Mouse (Mus musculus): Measurements from ENCODE around the gene Xxylt1.

Xxylt1 gene

DNA sequence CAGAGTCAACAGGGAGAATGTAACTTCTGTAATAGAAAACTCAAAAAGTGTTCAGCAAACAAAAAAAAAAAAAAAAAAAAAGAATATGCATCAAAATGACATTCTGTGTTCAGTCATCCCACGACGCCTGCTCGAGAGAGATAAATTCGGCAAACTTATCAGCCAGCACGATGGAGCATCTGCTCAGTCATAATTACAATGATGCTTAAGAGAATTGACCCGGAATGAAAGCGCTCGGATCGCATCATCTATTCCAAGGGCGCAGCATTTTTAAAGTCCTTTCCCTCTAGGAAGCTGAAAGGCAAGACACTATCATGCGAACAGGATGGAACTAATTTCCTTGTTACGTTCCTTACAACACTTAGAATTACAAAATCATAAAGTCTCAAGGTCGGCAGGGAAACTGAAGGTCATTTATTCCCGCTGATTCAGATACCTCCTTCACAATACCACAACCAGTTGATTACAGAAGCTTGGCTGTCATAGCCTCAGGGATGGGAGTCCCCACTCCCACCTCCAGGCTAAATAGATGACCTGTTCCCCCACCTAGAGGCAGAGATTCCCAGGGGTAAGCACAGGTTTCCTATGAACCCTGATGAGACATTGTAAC is 165.5 kb downstream of the Xxylt1 start:
- DNase-seq (ENCODE audit: low spot score): no peak
